Mouse (Mus musculus): Measurements from ENCODE around the gene Ppp1r12c. TPM values are rescaled to one million over a fixed set of nuclear protein-coding genes. Genes with fewer than 3 reads are reported as not detected.
A peak's percentile ranks its signal among the peaks of the same experiment; 100 is the strongest.
"Not testable (repeated sequence)": the region's sequence is repeated elsewhere in the genome, so short reads cannot be mapped to it uniquely, and the experiment has no call there.

Ppp1r12c gene
- 10 to 100 TPM; 54.7 to 61.2 TPM for total RNA-seq (2021)

DNA sequence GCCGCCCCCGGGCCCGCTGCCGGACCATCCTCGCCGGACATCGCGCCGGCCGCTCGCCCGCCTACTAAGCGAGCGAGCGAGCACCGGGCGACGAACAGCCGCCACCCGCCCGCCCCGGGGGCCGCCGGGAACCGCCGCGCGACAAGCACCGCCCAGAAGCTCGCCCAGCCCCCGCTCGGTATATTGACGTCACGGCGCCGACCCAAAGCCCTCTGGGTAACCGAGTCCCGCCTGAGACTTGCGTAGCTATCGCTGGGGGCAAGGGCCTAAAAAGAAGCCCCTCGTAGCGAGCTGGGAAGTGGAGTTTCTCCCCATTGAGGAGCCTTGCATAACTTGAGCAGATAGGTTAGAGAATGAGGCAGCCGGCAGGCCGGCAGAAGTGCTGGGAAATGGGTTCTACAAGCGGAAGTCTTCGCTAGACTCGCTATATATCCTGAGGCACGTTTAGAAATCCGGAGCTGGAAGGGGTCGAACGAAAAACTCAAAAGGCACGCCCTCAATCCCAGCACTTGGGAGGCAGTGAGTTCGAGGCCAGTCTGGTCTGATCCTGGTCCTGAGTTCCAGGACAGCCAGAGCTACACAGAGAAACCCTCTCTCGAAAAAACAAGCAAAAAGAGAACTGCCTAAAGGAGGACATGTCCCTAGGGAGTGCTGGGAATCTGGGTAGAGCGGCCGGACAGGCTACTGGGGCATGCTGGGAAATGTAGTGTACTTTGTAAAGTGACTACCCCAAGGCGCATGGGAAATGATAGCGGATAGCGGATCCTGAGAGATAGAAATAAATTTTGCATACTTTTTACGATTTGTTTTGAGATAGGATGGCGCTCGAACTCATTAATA, at the start of gene Ppp1r12c:
Ppp1r12c (minus strand) TSS at position 123 of the 840 bp plus-strand sequence.
- peak; percentile 91 for DNase-seq (ENCODE audit: low spot score)
- intact Hi-C loops (cut with DNase I) = loop anchor here (10.0 kb wide), 1 partner anchor 367 kb away; the partner anchor contains the start of gene Leng8

DNA sequence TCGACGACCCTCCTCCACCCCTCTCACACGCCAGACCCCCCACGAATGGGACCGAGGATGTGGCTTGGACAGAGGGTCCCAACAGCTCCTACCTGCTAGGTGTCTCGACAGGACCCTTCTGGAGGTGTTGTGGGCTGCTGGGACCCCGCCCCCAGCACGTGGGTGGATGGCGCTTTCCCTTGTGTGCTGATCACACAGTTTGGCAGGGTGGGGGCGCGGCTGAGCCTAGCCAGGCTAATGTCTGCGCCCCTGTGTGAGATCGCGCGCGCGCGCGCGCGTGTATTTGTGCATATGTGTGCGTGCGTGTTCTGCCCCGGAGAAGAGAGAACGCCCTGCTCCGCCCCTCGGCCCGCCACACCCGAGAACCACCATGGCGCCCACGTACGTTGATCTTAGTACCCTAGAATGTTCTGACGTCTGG, 45.8 kb upstream of the Ppp1r12c start, which contains the start of gene Syt5:
Syt5 (minus strand) TSS at position 321 of the 421 bp plus-strand sequence.
- intact Hi-C loops (cut with DNase I) = no loop called here
- DNase-seq (ENCODE audit: low spot score) = no peak

GRCm38 (mm10) chr7:4546591-4547131, 45.2 kb upstream of the Ppp1r12c start:
- DNase-seq (ENCODE audit: low spot score) = peak; percentile 42

GRCm38 (mm10) chr7:4546050-4546449, 44.6 kb upstream of the Ppp1r12c start:
- DNase-seq (ENCODE audit: low spot score) = no peak
- intact Hi-C loops (cut with DNase I) = no loop called here

More at GRCm38 (mm10) chr7:4546591-4547131, 45.2 kb upstream of the Ppp1r12c start:
- intact Hi-C loops (cut with DNase I) = no loop called here

DNA sequence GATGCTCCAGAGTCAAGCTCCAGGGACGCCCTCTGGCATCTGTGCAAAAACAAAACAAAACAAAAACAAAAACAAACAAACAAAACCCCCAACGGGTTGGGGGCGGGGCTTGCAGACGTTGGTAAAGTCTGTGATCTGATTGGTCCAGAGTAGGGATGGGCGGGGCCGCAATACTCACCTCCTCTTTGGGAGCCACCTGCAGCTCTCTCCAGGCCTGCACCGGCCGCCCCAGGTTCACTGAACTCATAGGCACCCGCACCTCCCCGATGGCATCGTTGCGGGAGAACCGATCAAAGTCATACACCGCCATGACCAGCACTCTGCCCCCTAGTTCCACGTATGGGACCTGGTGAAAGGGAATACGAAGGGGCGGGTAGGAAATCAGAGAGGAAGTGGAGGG, 40.5 kb upstream of the Ppp1r12c start:
- intact Hi-C loops (cut with DNase I) = no loop called here
- no peak for DNase-seq (ENCODE audit: low spot score)

- DNase-seq (ENCODE audit: low spot score) = no peak
- intact Hi-C loops (cut with DNase I) = no loop called here
These were observed 39.9 kb upstream of the Ppp1r12c start for GRCm38 (mm10) chr7:4541344-4541743.

DNA sequence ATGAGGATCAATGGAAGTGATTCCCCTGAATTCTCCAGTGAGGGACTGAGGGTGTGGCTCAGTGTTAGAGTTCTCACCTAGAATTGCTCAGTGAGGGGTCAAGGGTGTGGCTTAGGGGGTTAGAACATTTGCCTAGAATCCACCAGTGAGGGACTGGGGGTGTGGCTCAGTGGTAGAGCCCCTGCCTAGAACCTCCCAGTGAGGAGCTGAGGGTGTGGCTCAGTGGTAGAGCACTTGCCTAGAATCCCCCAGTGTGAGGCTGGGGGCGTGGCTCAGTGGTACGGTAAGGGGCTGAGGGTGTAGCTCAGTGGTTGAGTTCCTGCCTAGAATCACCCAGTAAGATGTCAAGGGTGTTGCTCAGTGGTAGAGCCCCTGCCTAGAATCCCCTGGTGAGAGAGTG, 37.5 kb upstream of the Ppp1r12c start:
- no peak for DNase-seq (ENCODE audit: low spot score)
- intact Hi-C loops (cut with DNase I) = no loop called here

- intact Hi-C loops (cut with DNase I) = no loop called here
These were observed 35.7 kb upstream of the Ppp1r12c start for GRCm38 (mm10) chr7:4537181-4537580.

GRCm38 (mm10) chr7:4536369-4536768, 34.9 kb upstream of the Ppp1r12c start:
- intact Hi-C loops (cut with DNase I) = no loop called here
- no peak for DNase-seq (ENCODE audit: low spot score)

More at GRCm38 (mm10) chr7:4537181-4537580, 35.7 kb upstream of the Ppp1r12c start:
- no peak for DNase-seq (ENCODE audit: low spot score)

- intact Hi-C loops (cut with DNase I) = no loop called here
- peak; percentile 48 for DNase-seq (ENCODE audit: low spot score)
These were observed 30.7 kb upstream of the Ppp1r12c start, which contains the start of gene Dnaaf3 for GRCm38 (mm10) chr7:4532005-4532729. Gene Dnaaf3, minus strand, starts transcription at chr7:4532453.

DNA sequence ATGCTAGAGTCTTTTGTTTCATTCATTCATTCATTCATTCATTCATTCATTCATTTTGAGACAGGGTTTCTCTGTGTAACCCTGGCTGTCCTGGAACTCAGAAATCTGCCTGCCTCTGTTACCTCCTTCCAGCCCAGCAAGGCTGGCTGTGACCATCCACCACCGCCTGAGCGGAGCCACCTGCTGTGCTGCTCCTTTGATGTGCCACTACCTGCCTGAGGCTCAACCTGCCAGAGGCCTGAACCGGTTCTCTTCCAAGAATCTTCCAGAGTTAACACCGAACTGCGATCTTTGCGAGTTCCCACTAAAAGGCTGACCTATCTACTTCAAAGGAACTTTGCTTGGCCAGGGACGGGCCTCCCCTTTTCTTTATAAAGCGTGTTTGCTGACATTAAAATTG, 28.7 kb upstream of the Ppp1r12c start:
- DNase-seq (ENCODE audit: low spot score); intact Hi-C loops (cut with DNase I): not testable (repeated sequence)

DNA sequence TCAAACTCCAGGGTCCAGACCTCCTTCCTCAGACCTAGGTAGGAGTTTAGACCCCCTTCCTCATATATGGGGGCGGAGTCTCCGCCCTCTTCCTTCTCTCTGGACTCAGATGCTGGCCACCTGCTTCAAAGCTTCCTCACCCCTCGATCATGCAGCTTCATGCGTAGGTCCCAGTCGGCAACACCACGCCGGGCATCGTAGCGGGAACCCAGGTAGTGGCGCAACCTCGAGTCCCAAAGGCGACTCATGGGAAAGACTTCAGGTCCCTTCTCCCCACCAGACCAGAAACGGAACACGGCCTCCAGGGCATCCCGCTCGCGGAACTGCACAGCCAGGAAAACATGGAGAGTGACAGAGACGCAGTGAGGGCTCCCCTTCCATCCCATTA, 25.8 kb upstream of the Ppp1r12c start:
- intact Hi-C loops (cut with DNase I) = no loop called here
- no peak for DNase-seq (ENCODE audit: low spot score)

DNA sequence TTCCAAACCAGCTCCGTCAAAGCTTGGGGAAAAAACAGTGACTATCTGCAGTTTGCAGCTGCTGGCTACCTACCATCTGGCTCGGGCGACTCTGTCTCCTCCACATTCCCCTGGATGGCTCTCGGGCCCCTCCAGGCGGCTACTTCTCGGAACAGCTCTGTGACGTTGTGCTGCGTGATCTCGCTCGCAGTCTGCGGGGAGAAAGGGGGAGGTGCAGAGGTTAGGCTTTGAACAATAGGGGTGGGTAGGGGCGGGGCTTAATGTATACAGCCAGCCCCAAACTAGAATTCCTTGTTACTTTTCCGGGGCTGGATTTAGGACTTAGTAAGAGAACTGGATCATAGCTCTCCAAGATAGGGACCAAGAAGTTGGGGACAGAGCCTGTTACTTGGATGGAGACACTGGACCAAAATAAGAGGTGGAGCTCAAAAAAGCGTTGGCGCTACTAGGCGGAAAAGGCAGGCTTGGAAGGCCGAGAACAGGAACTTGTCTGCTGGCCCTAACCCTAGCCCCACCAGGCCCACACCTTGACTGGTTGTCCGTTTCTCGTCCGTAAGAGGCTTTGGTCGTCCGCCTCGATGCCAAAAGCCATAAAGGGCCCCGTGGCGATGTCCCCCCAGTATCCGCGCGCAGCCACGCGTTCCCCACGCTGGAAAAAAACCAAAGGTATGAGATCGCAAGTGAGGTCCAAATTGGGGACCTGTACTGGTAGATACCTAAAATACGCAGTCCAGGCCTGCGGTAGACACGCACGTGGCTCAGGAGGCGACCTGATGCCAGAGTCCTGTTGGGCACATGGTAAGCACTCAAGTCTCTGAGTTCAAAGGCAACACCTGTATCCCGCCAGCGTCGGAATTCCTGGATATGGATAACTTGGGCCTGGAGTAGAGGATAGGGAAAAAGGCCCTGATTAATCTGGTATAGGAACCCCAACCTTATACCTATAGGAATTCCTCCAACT, 25.1 kb upstream of the Ppp1r12c start:
- peak; percentile 68 for DNase-seq (ENCODE audit: low spot score)
- intact Hi-C loops (cut with DNase I) = no loop called here

DNA sequence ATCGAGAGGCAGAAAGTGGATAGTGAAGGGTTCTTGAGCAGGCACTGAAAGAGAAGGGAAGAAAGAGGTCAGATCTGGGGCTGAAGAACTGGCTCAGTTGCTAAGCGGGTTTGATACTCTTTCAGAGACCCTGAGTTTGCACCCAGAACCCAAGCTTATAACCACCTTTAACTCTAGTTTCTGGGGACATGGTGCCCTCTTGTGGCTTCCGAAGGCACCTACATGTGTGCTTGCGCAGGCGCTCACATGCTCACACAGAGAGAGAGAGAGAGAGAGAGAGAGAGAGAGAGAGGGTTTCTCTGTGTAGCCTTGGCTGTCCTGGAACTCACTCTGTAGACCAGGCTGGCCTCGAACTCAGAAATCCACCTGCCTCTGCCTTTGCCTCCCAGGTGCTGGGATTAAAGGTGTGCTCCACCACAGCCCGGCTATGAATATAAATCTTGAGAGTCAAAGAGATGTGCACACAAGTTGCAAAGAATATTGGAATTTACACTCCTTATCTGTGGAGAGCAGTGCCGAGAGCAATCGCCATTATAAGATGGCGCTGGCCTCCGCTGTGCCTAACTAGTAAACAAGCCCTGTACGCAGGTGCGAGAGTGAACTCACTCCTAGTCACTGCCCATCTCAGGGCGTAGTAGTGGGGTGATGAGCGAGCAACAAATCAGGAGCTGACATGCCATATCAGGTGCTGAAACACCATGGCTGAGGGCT, 22.9 kb upstream of the Ppp1r12c start, which contains the start of gene Tnni3:
Tnni3 (minus strand) TSS at position 18 of the 711 bp plus-strand sequence.
- DNase-seq (ENCODE audit: low spot score) = not testable (repeated sequence)
- intact Hi-C loops (cut with DNase I) = loop anchor here (2.0 kb wide), 2 partner anchors 44 to 94 kb away; no protein-coding TSS in a partner anchor

DNA sequence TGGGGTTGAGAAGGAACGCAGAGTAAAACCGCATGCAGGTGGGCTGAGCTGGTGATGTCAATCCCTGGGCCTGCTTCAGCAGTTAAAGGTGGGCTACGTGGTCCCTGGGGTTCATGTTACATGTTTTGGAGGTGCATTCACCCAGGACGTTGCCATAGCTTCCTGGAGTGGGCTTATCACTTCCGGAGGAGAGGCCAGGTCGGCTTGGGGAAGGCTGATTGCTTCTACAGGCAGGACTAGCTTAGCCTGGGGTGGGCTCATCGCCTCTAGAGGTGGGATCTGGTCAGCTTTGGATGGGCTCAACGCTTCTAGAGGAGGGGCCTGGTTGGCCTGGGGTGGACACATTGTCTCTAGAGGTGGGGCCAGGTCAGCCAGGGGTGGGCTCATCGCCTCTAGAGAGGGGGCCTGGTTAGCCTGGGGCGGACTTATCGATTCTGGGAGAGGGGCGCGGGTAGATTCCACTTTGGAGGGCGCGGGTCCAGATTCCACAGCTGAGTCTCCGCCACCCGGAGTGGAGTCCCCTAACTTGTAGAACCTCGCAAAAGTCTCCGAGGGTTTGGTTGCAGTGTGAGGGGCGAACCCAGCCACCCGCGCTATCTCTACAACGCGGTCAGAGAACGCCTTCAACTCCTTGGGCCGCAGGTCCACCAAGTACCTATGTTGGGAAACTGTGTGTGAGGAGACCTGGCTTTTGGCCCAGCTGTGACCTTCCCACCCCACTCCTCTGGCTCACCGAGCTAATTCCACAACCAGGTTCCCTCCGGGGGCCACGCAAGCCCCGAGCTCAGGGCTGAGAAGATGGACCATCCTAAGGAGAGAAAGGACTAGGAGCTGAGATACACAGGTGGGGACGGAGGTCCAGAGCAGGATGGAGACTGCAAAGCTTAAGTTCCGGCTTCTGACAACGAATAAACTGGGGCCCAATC, 22.0 kb upstream of the Ppp1r12c start:
- intact Hi-C loops (cut with DNase I) = loop anchor here (2.0 kb wide), 2 partner anchors 43 to 93 kb away; no protein-coding TSS in a partner anchor
- DNase-seq (ENCODE audit: low spot score) = no peak

- no peak for DNase-seq (ENCODE audit: low spot score)
- intact Hi-C loops (cut with DNase I) = no loop called here
These were observed 20.8 kb upstream of the Ppp1r12c start for GRCm38 (mm10) chr7:4522292-4522691.

- intact Hi-C loops (cut with DNase I) = no loop called here
- DNase-seq (ENCODE audit: low spot score) = no peak
These were observed 19.9 kb upstream of the Ppp1r12c start for GRCm38 (mm10) chr7:4521231-4522003.
